Mouse (Mus musculus) bone marrow, adult 2 months (tissue): Measurements from ENCODE around the gene Nlrp6. TPM values are rescaled to one million over a fixed set of nuclear protein-coding genes. Genes with fewer than 3 reads are reported as not detected.

Experiments used
- H3K27ac ChIP-seq: fragments of 200-500 bp; 2 replicates; pipeline ENCODE4 v1.5.1; 2012; ENCODE audit warnings: low read depth, mild to moderate bottlenecking, control low read depth, inconsistent platforms, low read length; ENCODE audit not compliant: control insufficient read depth, poor library complexity, insufficient read depth
- H3K4me1 ChIP-seq: fragments of 200-500 bp; 2 replicates; pipeline ENCODE4 v1.6.1; 2011; ENCODE audit warnings: low read length; ENCODE audit not compliant: control insufficient read depth, insufficient read depth
- H3K4me3 ChIP-seq: fragments of 200-500 bp; replicated peaks from 2 replicates; pipeline ENCODE3; 2011; ENCODE audit warnings: mild to moderate bottlenecking, low read depth, low read length, control low read depth; ENCODE audit not compliant: control insufficient read depth
- CTCF ChIP-seq: fragments of 200-500 bp; IDR thresholded peaks from 2 replicates; pipeline ENCODE4 v1.5.1; 2011; ENCODE audit warnings: low read length, control low read depth; ENCODE audit not compliant: control insufficient read depth, insufficient read depth
- POLR2A ChIP-seq: fragments of 200-500 bp; IDR thresholded peaks from 2 replicates; pipeline ENCODE4 v1.6.1; 2011; ENCODE audit warnings: low read depth, mild to moderate bottlenecking, control low read depth, low read length, borderline replicate concordance; ENCODE audit not compliant: control insufficient read depth
- WGBS: fragments of 180-500 bp; shearing (Covaris S2); methylation state at CpG from one replicate; pipeline ENCODE4 v1.1.7; 2018; 5-methylcytosine and 5-hydroxymethylcytosine counted together
- polyA plus RNA-seq: library from polyadenylated mRNA; stranded (reverse); fragments of >200 nt; gene quantifications from 2 replicates; pipeline ENCODE4 v1.2.4, GENCODE M21; 2011; ENCODE audit warnings: low replicate concordance; ENCODE audit not compliant: missing spikeins, insufficient read depth, insufficient read length

The Nlrp6 gene
- polyA plus RNA-seq, 1 experiment = 1.9 TPM

DNA sequence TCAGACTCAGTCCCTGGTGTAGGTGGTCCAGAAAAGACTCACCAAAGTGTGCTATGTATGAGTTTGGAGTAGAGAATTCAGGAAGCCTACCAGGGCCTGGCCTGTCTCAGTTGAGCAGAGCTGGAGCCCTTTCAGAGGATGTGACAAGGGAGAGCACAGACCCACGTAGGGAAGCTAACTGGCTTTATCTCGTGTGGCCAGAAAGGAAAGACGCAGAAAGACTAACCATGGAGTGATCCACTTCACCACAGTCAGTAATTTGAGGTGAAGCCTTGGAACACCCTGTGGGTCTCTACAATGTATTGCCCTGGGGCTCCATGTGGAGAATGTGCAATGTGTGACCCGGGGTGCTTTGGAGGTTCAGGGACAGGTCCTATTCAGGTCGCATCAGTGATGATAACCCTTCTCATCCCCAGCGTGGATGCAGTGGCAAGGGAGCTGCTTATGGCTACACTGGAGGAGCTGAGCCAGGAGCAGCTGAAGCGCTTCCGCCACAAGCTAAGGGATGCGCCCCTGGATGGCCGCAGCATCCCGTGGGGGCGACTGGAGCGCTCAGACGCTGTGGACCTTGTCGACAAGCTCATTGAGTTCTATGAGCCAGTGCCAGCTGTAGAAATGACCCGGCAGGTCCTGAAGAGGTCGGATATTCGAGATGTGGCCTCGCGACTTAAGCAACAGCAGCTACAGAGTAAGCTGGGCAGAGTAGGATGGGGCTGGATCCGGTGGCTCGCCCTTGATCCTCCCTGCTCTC, 698 bp downstream of the Nlrp6 start:
- Histone ChIP-seq H3K4me3 (no peak overlapping the region), H3K4me1 (no peaks in the 10 kb centered on the region; the same call in 1 of the 2 replicates), H3K27ac (no peak overlapping the region)
- TF ChIP-seq POLR2A (no peak), CTCF (no peak)
- 41% methylated on average over 22 of the region's 22 CpGs for WGBS

DNA sequence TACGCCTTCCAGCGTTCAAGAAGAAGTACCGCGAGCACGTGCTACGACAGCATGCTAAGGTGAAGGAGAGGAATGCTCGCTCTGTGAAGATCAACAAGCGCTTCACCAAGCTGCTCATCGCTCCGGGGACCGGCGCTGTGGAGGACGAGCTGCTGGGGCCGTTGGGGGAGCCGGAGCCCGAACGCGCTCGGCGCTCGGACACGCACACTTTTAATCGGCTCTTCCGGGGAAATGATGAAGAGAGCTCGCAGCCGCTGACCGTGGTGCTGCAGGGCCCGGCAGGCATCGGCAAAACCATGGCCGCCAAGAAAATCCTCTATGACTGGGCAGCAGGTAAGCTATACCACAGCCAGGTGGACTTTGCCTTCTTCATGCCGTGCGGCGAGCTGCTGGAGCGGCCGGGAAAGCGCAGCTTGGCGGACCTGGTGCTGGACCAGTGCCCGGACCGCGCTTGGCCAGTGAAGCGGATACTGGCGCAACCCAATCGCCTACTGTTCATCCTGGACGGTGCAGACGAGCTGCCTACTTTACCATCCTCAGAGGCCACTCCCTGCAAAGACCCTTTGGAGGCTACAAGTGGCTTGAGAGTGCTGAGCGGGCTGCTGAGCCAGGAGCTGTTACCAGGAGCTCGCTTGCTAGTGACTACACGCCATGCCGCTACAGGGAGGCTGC, 1.8 kb downstream of the Nlrp6 start:
- WGBS = 1% methylated on average over 49 of the region's 49 CpGs

DNA sequence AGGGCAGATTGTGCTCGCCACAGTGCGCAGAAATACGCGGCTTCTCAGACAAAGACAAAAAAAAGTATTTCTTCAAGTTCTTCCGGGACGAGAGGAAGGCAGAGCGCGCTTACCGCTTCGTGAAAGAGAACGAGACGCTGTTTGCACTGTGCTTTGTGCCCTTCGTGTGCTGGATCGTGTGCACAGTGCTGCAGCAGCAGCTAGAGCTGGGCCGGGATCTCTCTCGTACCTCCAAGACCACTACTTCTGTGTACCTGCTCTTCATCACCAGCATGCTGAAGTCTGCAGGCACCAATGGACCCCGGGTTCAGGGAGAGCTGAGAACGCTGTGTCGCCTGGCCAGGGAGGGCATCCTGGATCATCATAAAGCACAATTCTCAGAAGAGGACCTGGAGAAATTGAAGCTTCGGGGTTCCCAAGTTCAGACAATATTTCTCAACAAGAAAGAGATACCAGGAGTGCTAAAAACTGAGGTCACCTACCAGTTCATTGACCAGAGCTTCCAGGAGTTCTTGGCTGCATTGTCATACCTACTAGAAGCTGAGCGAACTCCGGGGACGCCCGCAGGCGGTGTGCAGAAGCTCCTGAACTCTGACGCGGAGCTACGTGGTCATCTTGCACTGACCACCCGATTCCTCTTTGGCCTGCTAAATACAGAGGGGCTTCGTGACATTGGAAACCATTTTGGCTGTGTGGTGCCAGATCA, 2.5 kb downstream of the Nlrp6 start:
- no peaks in the 10 kb centered on the region; the same call in 1 of the 2 replicates for H3K4me1 ChIP-seq
- TF ChIP-seq CTCF (no peak), POLR2A (no peak)
- no peak overlapping the region for H3K27ac ChIP-seq
- peak overlapping the region; percentile 25 for H3K4me3 ChIP-seq
- 20% methylated on average over 30 of the region's 30 CpGs for WGBS

More for the DNA sequence above, 1.8 kb downstream of the Nlrp6 start:
- TF ChIP-seq POLR2A (no peak), CTCF (no peak)
- H3K4me3 ChIP-seq = no peak overlapping the region
- H3K27ac ChIP-seq = no peak overlapping the region
- no peaks in the 10 kb centered on the region; the same call in 1 of the 2 replicates for H3K4me1 ChIP-seq

DNA sequence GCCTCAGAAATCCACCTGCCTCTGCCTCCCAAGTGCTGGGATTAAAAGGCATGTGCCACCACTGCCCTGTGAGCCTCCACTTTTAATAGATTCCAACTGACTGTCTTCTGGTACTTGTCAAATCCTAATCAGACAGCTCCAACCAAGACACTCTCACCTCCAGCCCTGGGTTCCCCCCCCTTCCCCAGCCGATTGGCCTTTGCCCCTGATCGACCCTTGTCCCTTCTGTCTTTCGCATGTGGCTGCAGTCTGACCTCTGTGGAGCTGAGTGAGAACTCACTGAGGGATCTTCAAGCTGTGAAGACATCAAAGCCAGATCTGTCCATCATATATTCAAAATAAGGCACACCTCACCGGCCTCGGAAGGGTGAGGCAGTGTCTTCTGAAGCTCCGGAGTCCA, 6.5 kb downstream of the Nlrp6 start:
- no peak overlapping the region for H3K27ac ChIP-seq
- no peaks in the 10 kb centered on the region; the same call in 1 of the 2 replicates for H3K4me1 ChIP-seq
- no peak overlapping the region for H3K4me3 ChIP-seq
- 87% methylated on average over 6 of the region's 6 CpGs for whole genome bisulfite sequencing
- no peak for TF ChIP-seq POLR2A
- TF ChIP-seq CTCF = no peak

DNA sequence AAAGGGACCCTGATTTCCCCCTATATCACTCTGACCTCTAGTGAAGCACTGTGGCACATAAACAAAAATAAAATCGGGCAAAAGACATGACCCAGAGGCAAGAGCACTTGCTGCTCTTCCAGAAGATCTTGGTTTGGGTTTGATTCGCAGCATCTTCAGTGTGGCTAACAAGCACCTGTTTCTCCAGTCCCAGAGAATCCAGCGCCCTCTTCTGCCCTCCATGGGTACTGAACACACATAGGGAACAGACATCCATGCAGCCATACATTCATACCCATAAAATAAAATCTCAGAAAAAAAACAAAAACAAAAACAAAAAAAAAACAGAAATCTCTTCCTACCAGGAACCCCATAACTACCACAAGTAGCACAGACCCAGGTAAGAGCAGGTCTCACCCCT, 17.7 kb downstream of the Nlrp6 start:
- no peak overlapping the region for H3K27ac ChIP-seq
- WGBS = 52% methylated on average over 3 of the region's 3 CpGs
- H3K4me3 ChIP-seq = no peak overlapping the region
- TF ChIP-seq CTCF = peak; percentile 49
- TF ChIP-seq POLR2A = no peak
- H3K4me1 ChIP-seq = peaks cover 2% of the 10 kb centered on the region; the same call in 1 of the 2 replicates

DNA sequence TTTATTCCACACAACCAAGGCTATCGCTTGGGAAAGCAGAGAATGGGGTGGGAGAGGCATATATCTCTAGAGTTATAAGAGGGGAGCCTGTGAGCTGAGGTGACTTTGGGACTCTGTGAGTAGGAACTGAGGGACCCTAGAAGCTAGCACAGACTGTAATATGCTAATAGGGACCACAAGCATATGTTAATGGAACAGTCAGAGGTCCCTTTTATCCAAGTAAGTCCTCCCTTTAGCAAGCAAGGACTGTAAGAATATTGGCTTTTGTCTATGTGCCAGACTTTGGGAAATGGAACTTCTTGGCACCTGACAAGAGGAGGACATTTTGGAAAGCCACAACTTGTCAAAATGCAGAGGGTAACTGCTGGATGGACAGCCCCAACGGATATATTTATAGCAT, 18.2 kb downstream of the Nlrp6 start:
- H3K4me3 ChIP-seq = no peak overlapping the region
- TF ChIP-seq POLR2A = no peak
- no peak for TF ChIP-seq CTCF
- no peak overlapping the region for H3K27ac ChIP-seq
- H3K4me1 ChIP-seq = peaks cover 2% of the 10 kb centered on the region; the same call in 1 of the 2 replicates
- WGBS = 81% methylated on average over 2 of the region's 2 CpGs

DNA sequence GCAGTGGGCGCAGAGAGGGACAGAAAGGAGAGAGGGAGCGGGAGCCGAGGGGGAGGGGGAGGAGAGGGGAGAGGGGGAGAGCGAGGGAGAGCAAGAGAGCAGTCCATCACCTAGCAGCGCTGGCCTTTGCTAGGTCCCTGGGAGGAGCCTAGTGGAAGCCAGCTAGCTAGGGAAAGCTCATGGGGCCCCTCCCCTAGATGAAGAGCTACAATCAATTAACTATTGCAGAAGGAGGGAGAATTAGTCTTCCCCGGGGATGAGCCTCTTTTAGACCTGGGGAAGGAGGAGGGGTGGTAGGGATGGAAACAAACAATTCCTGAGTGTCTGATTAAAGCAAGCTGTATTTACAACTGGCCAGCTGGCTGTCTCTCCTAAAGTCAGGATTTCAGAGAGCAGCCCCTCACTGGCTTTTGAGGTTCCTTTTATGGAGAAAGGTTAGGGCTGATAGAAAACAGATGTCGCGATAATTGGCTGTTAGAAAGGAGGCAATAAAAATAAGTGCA, 19.0 kb downstream of the Nlrp6 start:
- TF ChIP-seq CTCF (no peak), POLR2A (no peak)
- H3K4me1 ChIP-seq = peaks cover 2% of the 10 kb centered on the region; the same call in 1 of the 2 replicates
- 87% methylated on average over 8 of the region's 8 CpGs for WGBS
- no peak overlapping the region for H3K4me3 ChIP-seq
- H3K27ac ChIP-seq = no peak overlapping the region
